Mouse (Mus musculus): ENCODE data around the gene Ggn. TPM values are rescaled to one million over a fixed set of nuclear protein-coding genes. Genes with fewer than 3 reads are reported as not detected.
"Not testable (repeated sequence)": the region's sequence is repeated elsewhere in the genome, so short reads cannot be mapped to it uniquely, and the experiment has no call there.

Ggn gene
- total RNA-seq, 4 experiments from 2014 or later, result 0.69 to 1.4 (median 0.88) TPM

DNA sequence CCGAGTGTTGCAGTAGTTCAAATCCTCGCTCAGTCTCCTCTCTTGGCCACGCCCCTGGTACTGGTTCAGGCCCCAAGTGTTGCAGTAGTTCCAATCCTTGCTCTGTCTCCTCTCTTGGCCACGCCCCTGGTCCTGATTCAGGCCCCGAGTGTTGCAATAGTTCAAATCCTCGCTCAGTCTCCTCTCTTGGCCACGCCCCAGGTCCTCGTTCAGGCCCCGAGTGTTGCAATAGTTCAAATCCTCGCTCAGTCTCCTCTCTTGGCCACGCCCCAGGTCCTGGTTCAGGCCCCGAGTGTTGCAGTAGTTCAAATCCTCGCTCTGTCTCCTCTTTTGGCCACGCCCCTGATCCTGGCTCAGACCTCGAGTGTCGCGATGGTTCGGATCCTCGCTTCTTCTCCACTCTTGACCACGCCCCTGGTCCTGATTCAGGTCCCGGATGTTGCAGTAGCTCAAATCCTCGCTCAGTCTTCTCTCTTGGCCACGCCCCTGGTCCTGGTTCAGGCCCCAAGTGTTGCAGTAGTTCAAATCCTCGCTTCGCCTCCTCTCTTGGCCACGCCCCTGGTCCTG is 42.3 kb downstream of the Ggn start:
- DNase-seq (ENCODE audit: low spot score in 2 of 2), result no peak

DNA sequence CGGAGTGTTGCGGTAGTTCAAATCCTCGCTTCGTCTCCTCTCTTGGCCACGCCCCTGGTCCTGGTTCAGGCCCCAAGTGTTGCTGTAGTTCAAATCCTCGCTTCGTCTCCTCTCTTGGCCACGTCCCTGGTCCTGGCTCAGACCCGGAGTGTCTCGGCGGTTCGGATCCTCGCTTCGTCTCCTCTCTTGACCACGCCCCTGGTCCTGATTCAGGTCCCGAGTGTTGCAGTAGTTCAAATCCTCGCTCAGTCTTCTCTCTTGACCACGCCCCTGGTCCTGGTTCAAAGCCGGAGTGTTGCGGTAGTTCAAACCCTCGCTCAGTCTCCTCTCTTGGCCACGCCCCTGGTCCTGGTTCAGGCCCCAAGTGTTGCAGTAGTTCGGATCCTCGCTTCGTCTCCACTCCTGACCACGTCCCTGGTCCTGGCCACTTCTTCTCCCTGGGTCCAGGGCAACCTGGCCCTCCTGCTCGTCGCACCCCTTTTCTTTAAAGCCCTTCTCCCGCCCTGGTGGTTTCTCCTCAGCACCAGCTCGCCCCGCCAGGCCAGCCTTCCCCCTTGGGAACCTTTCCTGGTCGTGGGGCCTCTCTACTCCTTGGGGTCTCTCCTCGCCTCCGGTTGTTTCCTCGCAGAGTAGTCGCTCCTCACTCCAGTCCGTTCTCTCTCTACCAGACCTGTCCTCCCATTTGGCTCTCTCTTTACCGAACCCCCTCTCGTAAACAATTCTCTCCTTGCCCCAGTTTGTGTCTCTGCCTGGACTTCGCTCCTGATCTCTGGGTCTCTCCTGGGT is 43.0 kb downstream of the Ggn start:
- DNase-seq (ENCODE audit: low spot score in 2 of 2), result not testable (repeated sequence)

DNA sequence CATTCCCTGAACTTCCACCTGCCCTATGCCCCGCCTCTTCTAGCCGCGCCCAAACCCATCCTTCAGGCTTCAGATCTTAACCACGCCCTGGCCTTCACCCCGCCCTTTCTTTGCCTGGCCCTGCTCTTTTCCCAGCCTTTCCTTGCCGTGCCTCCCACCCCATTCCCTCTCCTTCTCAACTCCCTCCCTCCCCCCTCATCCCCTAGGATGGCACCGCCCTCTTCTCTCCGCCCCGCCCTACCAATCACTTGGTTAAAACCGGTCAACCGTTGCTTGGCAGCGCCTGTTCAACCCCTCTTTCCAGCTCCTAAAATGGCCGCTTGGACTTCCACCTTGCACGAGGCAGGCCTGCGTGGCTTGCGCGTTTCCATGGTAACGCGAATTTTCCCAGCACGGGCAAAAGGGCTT is 43.7 kb downstream of the Ggn start, which contains the start of gene Catsperg1:
Gene Catsperg1, minus strand, starts transcription at position 361 of the 408 bp plus-strand sequence.
- peak in 1 of 2 experiments; percentile 15 for DNase-seq (ENCODE audit: low spot score in 2 of 2)

DNA sequence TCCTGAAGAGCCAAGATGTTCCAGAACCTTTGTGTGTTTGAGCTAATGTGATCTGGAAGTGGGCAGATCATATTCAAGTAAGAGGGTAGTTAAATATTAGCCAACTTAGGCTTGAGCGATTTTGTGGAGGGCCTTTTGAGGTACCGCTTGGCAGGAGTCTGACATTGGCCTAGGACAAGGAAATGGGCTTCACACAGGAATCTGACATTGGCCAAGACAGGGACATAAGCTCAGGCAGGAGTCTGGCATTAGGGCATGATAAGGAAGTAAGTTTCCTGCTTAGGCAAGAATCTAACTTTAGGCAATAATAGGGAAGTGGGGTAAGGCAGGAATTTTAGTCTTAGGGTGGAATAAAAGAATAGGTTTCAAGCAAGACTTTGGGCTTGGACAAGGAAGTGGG is 44.2 kb downstream of the Ggn start:
- DNase-seq (ENCODE audit: low spot score in 2 of 2), result no peak

DNA sequence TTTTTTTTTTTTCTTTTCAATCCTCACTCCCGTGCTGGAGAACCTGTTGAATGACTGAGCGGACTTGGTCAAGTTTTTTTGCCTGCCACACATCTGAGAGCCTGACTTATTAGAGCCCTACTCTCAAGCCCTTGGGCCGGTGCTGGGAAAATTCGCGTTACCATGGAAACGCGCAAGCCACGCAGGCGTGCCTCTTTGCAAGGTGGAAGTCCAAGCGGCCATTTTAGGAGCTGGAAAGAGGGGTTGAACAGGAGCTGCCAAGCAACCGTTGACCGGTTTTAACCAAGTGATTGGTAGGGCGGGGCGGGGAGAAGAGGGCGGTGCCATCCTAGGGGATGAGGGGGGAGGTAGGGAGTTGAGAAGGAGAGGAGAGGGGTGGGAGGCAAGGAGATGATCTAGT is 44.8 kb downstream of the Ggn start:
- no peak for DNase-seq (ENCODE audit: low spot score in 2 of 2)

Other genes with a start within 250 kb of the Ggn start
- gene Actn4, start 207.9 kb upstream of the Ggn start, total RNA-seq (2022), result 100 to 1,000 TPM; 136 to 138 (median 137) TPM
- gene Eif3k, start 188.3 kb upstream of the Ggn start, total RNA-seq (2022), result 100 to 1,000 TPM; 182 to 214 (median 197) TPM
- gene Map4k1, start 188.2 kb upstream of the Ggn start, total RNA-seq (2022), result 1 to 10 TPM; 1.3 to 3.5 (median 1.7) TPM
- 10 to 100 TPM; 12.6 to 18.1 (median 15.2) TPM for gene Ryr1, start 45.0 kb upstream of the Ggn start, total RNA-seq (2022)
- 1 to 10 TPM in 1 of 4 experiments, under 1 TPM in 3; 0.72 to 2.3 (median 0.93) TPM for gene Rasgrp4, start 35.4 kb upstream of the Ggn start, total RNA-seq (2022)
- gene Fam98c, start 14.0 kb upstream of the Ggn start, total RNA-seq (2022), result 10 to 100 TPM; 27.9 to 32.4 (median 29.9) TPM
- gene Spred3, start 201 bp downstream of the Ggn start, total RNA-seq (2022), result 10 to 100 TPM; 40.6 to 59.3 (median 47.8) TPM
- gene Psmd8, start 10.5 kb downstream of the Ggn start, total RNA-seq (2022), result 100 to 1,000 TPM; 116 to 137 (median 132) TPM
- gene Catsperg1, start 43.8 kb downstream of the Ggn start, total RNA-seq (2022), result 1 to 10 TPM; 1.5 to 3.1 (median 2.1) TPM
- gene Kcnk6, start 62.3 kb downstream of the Ggn start, total RNA-seq (2022), result 1 to 10 TPM; 2.1 to 5.2 (median 3.2) TPM
- gene Yif1b, start 68.1 kb downstream of the Ggn start, total RNA-seq (2022), result 10 to 100 TPM; 43.8 to 51.5 (median 49.0) TPM
- 1 to 10 TPM in 1 of 4 experiments, under 1 TPM in 2, not detected in 1; 0.52 to 1.2 (median 0.92) TPM for gene 2200002D01Rik, start 78.3 kb downstream of the Ggn start, total RNA-seq (2022)
- 10 to 100 TPM; 22.3 to 30.6 (median 25.9) TPM for gene Spint2, start 111.7 kb downstream of the Ggn start, total RNA-seq (2022)
- gene Ppp1r14a, start 119.1 kb downstream of the Ggn start, total RNA-seq (2022), result 10 to 100 TPM; 25.8 to 40.8 (median 33.5) TPM
- 100 to 1,000 TPM in 2 of 4 experiments, 10 to 100 TPM in 2; 91.6 to 116 (median 104) TPM for gene Dpf1, start 133.7 kb downstream of the Ggn start, total RNA-seq (2022)